Mouse (Mus musculus): ENCODE results near the gene Cend1.

DNA sequence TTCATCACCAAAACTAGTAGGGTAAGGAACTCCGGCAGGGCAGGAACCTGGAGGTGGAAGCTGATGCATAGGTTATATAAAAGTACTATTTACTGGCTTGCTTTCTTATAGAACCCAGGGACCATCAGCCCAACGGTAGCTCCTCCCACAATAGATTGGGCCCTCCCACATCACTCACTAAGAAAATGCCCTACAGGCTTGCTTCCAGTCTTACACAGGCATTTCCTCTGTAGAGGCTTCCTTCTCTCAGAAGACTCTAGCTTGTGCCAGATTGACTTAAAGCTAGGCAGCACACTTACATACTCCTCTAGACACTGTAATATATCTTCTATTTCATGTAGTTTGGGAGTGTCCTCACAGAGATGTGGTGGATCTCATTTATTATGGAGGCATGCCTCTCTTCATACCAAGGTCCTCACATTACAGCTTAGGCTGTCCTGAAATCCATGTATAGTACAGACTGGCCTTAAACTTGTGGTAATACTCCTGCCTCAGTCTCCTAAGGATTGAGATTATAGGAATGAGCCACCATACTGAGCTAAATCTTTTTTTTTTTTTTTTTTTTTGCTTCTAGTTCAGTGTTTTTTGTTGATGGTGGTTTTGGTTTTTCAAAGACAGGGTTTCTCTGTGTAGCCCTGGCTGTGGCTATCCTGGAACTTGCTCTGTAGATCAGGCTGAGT, 41.3 kb downstream of the Cend1 start:
- TF ChIP-seq EP300 (IDR thresholded peaks at IDR 0.05) (no peak), CTCF (IDR thresholded peaks at IDR 0.05) (no peak)
